Mouse (Mus musculus): ENCODE measurements around the gene Ccdc18.
"Not testable (repeated sequence)": the region's sequence is repeated elsewhere in the genome, so short reads cannot be mapped to it uniquely, and the experiment has no call there.

Ccdc18 gene

DNA sequence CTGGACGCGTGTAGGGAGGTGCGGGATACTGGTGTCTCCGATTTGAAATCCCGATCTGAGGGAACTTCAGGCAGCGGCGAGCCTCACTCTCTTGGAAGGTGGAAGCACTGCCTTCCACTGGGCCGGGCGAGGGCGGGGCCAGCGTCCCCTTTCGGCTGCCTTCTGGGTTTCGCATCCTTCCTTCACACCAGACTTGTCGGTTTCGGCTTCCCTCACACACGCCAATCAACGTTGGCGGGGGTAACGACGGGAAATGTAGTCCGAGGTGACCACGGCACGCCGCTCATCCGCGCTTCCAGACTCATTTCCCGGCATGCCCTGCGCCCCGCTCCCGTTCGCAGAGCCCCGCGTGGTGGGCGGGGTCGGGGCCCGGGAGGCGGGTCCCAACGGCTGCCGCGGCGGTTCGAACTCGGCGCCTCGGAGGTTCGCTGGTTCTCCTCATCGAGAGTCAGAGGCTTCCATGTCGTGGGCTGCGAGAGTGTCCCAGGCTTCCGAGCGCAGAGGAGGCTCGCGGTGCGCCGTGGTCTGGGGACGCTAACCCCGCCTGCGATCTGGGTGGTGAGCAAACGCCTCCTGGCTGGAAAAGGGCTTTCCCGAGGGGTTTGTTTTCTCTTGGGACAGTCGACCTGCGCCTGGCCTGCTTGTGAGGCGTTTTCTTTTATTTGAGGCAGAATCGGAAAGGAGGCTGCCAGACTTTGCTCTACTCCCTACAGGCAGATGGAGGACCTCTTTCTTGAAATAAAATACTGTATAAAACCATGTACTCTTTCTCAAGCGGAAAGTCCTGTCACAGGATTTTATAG, at the start of gene Ccdc18, which contains the start of gene Tmed5:
Gene Ccdc18 (plus strand): TSS at position 435 of the 803 bp plus-strand sequence.
Gene Tmed5 (minus strand): TSS at position 180 of the 803 bp plus-strand sequence.
- DNase-seq = peak; percentile 98

DNA sequence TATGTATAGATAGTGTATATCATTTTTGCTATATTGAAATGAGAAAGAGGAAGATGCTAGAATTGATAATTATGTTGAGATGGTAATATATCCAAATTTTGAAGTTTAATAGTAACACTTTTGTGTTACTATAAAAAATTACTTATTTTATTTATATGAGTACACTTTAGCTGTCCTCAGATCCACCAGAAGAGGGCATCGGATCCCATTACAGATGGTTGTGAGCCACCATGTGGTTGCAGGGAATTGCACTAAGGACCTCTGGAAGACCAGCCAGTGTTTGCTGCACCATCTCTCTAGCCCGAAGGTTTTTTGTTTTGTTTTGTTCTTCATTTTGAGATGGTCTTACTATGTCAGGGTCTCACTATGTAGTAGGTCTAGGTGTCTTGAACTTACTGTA, 47.2 kb upstream of the Ccdc18 start:
- no peak for DNase-seq

DNA sequence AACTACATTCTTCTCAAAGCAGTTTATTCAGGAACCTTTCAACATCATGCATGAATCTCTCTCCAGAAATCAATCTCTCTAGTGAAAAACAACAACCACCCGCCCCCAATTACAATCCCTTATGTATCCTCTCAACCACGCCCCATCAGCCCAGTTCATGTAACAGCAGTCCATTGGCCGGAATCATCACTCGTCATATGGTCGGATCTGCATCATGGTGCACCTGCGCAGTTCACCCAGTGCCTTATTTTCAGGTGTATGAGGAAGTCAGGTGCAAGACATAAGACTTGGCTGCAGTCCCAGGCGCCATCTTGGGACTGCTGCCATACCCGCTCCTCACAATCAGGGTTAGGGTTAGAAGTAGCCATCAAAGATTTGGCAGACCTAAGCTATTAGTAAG, 39.9 kb upstream of the Ccdc18 start:
- not testable (repeated sequence) for DNase-seq

DNA sequence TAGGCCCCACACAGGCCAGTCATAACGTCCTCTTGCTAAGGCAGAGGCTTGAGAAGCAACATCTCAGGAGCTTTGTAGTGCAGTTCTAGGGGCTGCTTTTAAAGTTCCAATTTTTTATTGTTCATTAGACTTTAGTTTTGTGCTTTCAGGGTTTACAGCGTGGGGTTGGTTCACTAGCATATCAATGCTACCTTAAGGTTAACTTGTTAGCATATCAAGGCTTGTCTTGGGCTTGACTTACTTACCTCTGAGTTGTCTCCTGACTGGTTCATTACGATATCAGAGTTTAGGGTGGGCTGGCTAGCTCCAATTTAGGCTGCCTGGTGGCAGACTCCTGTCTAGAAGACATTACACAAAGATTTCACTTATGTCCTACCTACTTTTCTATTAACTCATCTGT, 35.0 kb upstream of the Ccdc18 start:
- DNase-seq = no peak

DNA sequence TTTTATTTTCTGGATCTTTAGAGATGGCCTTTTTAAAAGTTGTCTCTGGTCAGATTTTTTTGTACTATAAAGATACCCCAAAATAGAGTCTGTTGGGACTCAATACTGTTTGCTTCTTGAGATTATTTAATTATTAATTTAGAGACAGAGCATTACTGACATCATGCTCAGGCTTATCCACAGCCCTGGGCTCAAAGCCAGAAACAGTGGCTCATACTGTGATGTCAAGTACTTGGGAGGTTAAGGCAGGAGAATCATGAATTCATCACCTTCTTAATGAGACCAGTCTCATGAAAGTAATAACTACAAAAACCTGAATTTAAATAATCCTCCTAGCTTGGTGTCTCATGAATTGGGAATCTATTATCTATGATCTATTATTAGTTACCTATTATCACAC, 32.5 kb upstream of the Ccdc18 start:
- no peak for DNase-seq

DNA sequence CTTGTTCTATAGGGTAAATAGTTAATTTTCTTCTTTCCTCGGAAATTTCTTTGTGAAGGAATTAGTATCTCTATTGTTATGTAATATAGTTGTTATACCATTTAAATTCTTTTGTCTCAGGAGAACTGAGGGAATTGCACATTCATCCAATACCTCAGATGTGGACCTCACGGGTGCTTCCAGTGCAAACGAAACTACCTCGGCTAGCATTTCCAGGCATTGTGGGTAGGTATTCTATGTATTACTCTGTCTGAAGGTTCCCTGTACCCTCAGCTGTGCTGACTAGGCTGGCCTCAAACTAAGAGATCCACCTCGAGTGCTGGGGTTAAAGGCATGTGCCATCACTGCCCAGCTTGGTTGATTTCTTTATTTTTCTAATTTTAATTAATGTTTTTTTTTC, 28.4 kb upstream of the Ccdc18 start:
- no peak for DNase-seq

DNA sequence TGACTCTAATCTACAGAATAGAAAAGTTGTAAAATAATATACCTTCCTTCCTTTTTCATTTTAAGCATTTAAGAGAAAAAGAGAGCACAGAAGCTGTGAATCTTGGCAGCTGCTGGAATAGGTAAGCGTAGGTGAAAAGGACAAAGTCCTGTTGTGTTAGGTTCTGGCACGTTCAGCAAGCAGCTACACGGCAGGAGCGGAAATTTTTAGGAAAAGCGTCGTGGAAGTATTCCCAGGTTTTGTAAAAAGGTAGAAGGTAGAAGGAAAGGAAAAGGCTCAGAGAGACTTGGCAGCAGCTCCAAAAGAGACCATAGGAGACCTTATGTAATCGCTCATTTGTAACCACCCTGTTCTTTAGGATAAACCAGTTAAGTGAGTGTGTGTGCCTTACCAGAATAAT, 23.3 kb upstream of the Ccdc18 start:
- peak; percentile 20 for DNase-seq

DNA sequence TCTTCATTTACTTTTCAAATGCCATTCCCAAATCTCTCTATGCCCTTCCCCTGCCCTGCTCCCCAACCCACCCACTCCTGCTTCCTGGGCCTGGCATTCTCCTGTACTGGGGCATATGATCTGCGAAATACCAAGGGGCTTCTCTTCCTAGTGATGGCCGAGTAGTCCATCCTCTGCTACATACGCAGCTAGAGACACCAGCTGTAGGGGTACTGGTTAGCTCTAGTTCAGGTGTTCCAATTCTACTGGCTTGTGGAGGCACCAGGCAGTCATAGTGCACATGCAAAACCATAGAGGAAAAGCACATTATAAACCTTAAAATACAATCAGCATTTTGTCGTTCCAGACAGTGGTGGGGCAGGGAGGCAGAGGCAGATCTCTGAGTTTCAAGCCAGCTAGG, 15.0 kb upstream of the Ccdc18 start:
- DNase-seq = no peak

DNA sequence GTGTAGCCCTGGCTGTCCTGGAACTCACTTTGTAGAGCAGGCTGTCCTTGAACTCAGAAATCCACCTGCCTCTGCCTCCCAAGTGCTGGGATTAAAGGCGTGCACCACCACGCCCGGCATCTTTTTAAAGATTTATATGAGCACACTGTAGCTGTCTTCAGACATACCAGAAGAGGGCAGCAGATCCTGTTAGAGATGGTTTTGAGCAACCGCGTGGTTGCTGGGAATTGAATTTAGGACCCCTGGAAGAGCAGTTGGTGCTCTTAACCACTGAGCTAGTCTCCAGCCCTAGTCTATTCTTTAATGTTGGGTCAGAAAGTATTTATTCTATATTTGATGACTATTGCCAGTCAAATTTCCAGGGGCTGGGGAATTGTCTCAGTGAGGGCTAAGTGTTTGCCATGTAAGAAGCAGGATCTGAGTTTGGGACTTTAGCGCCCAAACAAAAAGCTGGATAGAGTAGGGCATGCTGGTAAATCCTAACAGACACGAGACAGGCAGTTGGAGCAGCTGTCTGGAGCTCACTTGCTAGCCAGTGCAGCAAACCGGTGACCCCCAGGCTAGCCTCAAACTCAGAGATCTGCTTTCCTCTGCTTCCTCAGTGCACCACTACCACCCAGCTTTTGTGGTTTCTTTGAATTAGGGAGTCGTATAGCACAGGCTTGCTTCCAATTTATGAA, 12.3 kb upstream of the Ccdc18 start:
- DNase-seq = no peak

DNA sequence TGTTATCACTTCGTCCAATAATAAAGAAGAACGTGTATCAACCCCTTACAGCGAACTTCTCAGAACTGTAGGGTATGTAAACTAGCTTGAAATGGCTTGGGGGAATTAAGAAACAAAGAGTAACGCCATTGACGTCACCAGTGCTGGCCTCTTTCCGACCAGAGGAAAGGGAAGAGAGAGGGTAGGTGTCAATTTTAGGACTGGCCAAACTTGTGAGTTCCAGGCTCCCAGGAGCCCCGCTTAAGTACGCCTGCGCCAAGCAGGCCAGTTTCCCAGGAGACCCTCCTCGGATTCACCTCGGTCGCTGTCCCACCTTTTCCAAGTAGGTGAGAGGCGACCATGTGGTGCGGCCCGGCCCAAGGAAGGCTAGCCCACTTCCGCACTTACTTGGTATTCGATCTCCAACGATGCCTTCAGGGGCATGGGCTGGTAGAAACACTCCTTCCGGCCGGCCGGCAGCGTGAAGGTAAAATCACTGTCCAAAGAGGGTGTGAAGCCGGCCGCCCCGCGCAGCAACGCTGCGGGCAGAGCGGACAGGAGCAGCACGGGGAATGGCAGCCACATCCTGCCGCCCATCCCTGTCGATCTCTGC, 730 bp upstream of the Ccdc18 start:
- no peak for DNase-seq

DNA sequence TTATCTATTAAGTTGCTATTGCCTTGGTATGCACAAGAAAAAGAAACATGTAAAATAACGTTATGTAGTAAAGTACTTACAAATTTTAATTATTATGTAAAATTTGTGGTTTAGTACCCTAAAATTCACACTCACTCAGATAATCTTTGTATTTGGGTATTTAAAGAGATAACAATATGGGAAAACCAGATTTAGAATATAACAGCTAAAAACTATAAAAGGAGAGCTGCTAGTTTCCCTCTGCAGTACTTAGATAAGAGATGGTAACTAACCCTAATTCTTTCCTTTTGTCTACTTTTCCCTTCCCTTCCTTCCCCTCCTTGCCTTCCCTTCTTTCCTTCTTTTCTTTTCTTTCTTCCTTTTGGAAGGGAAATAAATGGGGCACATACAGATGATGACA, 19.9 kb downstream of the Ccdc18 start:
- no peak for DNase-seq

DNA sequence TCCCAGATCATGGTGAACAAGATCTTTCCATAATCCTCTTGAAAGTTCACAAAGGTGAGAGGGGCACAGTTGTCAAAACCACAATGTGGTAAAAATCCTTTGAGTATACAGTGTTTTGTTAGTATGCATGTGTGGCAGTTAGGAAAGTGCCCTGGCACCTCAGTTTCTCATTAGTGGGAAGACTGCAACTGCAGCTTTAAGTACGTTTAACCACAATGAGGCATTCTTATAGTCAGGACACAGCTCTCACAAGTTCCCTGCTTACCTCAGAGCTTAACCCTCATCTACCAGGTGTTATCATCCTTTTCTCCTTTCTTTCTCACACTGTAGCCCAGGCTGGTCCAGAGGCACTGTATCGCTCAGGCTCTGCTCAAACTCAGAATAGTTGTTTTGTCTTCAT, 28.1 kb downstream of the Ccdc18 start:
- DNase-seq = no peak

DNA sequence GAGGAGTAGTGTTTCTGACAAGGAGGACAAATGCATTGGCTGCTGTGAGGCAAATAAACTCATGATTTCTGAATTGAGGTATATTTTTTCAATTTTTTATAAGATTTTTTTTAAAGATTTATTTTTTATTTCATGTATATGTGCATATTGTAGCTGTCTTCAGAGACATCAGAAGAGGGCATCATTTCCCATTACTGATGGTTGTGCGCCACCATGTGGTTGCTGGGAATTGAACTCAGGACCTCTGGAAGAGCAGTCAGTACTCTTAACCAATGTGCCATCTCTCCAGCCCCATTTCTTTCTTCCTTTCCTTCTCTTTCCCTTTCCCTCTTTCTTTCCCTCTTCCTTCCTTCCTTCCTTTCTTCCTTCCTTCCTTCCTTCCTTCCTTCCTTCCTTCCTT, 31.0 kb downstream of the Ccdc18 start:
- DNase-seq = peak; percentile 8

DNA sequence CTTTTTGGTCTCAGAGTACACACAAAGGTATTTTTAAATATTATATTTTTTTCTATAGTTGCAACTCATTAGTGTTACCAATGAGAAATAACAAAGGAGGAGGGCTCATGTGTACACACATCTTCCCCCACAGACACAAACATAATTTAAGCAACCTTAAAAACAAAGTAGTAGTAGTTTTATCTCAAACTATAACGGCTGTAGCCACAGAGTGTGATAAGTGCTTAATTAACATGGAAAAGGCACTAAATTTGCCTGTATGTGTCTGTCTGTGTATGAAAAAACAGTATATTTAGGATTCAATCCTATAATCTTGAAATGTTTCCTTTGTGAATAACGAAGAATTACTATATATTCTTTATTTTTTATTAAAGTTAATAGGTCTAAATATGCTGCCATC, 51.4 kb downstream of the Ccdc18 start:
- no peak for DNase-seq

DNA sequence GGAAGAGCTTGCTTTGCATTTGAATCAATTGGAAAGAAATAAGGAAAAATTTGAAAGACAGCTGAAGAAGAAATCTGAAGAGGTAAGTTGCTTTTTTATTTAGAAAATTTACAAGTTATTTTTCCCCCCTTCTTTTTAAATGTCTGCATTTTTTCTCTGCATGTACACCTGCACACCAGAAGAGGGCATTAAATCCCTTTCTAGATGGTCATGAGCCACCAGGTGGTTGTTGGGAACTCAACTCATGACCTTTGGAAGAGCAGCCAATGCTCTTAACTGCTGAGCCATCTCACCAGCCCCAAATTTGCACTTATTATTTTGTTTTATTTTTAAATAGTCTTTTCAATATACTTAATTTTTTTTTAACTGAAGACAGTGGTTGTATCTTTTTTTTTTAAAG, 56.3 kb downstream of the Ccdc18 start:
- no peak for DNase-seq

DNA sequence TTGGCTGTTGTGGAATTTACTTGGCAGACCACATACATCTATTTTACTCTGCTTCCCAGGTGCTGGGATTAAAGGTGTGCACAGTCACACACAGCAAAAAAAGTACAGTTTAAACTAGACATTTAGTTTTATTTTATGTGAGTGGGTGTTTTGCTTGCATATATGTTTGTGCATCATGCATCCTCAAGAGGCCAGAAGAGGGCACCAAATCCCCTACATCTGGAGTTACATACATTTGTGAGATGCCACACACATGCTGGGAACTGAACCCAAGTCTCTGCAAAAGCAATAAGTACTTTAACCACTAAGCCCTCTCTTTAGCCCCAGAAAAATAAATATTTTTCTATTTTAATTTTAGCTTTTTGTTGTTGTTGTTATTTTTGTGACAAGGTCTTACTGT, 73.3 kb downstream of the Ccdc18 start:
- DNase-seq = no peak

DNA sequence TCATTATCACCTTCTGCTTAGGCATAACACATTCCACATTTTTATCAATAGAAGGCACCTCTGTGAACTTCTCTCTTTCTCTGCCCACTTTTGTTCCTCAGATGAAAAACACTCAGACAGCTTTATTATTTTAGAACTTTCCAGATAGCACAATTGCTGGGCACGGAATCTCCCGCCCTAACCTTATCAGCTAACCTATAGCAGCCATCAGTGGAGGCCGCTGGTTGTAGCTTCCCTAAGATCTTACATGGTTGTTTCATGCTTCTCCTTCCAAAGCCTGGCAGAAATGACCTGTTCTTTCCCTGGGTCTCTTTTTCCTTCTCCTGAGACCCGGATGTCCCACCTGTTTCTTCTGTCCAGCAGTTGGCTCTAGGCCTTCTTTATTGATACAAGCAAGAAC, 78.8 kb downstream of the Ccdc18 start:
- DNase-seq = no peak

DNA sequence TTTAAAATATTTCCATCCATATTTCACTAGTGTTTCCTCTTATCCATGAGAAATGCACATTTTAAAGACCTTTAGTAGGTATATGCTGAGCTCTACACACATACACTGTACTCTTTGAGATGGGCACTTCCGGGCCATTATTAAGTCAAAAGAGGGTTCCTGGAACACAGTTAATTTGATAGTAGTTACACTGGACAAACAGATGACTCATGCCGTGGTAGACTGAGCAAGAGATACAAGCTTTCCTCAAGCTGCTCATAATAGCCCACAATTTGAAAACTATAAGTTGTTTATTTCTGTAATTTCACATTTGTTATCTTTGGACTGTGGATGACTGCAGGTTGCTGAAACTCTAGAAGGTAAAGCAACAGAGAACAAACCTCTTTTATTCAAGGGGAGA, 82.3 kb downstream of the Ccdc18 start:
- DNase-seq = no peak

DNA sequence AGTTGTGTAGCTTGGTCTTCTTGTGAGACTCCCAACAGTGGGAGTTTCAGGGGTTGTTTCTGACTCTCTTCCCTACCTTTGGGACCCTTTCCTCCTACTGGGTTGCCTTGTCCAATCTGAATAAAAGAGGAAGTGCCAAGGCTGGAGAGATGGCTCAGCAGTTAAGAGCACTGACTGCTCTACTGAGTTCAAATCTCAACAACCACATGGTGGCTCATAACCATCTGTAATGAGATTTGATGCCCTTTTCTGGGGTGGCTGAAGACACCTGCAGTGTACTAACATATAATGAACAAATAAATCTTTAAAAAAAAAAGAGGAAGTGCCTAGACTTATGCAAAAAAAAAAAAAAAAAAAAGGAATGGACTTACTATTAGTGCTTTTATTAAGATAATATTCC, 91.4 kb downstream of the Ccdc18 start:
- no peak for DNase-seq

DNA sequence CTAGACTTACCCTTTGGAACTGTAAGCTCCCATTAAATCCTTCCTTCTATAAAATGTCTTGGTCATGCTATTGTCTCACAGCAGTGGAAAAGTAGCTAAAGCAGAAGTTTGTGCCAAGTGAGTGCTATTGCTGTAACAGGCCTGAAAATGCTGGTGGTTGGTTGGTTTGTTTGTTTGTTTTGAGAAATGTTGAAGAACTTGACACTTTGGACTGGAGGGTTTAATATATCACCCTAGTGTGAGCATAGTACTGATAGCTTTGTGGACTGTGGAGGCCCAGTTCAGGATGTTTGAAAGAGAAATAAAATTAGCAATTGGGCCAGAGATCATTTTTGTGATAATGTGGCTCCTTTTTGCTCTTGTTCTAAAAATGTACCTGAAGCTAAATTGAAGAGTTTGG, 93.5 kb downstream of the Ccdc18 start:
- DNase-seq = no peak

DNA sequence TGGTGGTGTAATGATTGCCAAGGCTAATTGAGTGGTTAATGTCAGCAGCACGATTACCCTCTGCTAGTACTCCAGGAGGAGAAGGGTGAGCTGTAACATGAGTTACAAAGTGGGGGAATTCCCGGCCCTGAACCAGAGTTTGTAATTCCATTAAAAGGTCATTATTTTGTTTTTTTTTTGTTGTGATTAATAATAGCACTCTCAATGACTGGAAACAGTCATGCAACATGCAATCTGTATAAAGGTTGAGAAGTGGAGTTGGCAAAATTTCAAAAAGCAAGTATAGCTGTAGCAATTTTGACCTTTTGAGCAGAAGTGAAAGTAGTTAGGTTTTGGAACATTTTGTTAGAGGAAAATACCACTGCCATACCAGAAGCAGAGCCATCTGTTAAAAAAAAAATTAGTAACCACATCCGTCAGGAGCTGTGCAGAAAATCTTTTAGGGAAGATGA, 113.7 kb downstream of the Ccdc18 start:
- no peak for DNase-seq

DNA sequence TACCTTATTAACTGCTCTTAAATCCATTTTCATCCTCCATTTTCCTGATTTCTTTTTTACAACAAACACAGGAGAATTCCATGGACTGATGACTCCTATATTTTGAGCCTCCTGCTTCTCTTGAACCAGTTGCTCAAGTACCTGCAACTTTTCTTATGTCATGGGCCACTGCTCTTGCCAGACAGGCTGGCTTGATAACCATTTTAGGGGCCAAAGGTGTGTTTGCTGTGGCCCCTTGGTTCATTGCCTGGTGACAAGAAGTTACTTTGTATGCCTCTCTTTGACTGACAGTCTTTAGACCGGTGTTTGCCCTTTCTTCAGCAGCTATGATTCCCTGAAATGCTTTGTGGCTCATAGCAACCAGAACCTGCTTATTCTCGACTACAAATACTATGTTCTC, 117.4 kb downstream of the Ccdc18 start:
- no peak for DNase-seq

DNA sequence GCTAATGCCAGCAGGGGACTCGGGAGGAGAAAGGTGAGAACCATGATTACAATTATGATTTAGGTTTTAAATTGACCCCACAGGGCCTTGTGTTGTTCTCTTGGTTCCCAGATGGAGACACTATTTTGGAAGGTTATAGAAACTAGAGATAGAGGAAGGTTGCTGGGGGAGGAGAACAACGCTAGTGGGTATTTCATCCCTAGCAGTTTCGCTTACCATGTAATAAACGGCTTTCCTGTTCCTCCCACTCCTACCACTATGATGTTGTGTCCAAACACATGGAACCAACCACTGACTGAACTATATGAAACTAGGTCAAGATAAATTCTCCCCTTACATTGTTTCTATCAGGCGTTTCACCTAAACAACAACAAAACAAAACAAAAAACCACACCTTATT, 122.6 kb downstream of the Ccdc18 start:
- DNase-seq = no peak

DNA sequence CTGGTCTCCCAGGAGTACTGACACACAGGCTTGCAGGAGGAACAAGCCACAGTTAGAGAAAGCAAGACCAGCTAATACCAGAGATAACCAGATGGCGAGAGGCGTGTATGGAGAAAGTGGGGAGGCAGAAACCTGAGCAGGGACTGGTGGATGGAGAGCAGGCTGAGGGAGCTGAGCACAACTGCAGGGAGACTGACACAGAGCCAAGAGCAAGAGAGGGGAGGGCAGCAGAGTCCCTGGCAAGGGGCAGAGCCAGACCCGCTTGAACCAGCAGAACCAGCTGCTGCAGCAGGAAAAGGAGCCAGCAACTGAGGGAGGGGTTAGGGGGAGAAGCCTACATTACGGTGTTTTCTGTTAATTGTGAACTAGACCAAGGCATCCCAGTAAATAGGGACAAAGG, 130.0 kb downstream of the Ccdc18 start:
- peak; percentile 58 for DNase-seq

All from cerebellum, adult 9-11 months (tissue).